Mouse (Mus musculus): ENCODE results near the gene Rnf212b.

GRCm38 (mm10) chr14:54855726-54856125 is 41.8 kb downstream of the Rnf212b start:
- no peak for TF ChIP-seq CTCF (IDR thresholded peaks at IDR 0.05; ENCODE audit: control insufficient read depth, insufficient read depth, insufficient read length)
- no peak for TF ChIP-seq FOSL1 (IDR thresholded peaks at IDR 0.05; ENCODE audit: insufficient read depth, low read length, poor library complexity, severe bottlenecking)
- TF ChIP-seq USF1 (IDR thresholded peaks at IDR 0.05; ENCODE audit: low read depth): no peak
